Mouse (Mus musculus): ENCODE measurements around the gene Qser1.

The Qser1 gene

GRCm38 (mm10) chr2:104817555-104818330 is 1.2 kb upstream of the Qser1 start:
- peak; percentile 48 for DNase-seq (ENCODE audit: low read depth)

- DNase-seq (ENCODE audit: low read depth) = peak; percentile 82
Observed at GRCm38 (mm10) chr2:104816866-104817439, 393 bp upstream of the Qser1 start.

GRCm38 (mm10) chr2:104815561-104816370 is 794 bp downstream of the Qser1 start:
- peak; percentile 53 for DNase-seq (ENCODE audit: low read depth)

- no peak for DNase-seq (ENCODE audit: low read depth)
Observed at GRCm38 (mm10) chr2:104814181-104814951, 2.2 kb downstream of the Qser1 start.

- DNase-seq (ENCODE audit: low read depth) = no peak
Observed at GRCm38 (mm10) chr2:104805435-104805834, 11.1 kb downstream of the Qser1 start.

- peak; percentile 48 for DNase-seq (ENCODE audit: low read depth)
Observed at GRCm38 (mm10) chr2:104774763-104775162, 41.8 kb downstream of the Qser1 start.

- DNase-seq (ENCODE audit: low read depth) = no peak
Observed at GRCm38 (mm10) chr2:104768697-104769096, 47.9 kb downstream of the Qser1 start.

- DNase-seq (ENCODE audit: low read depth) = no peak
Observed at GRCm38 (mm10) chr2:104764018-104764417, 52.5 kb downstream of the Qser1 start.

GRCm38 (mm10) chr2:104763134-104763703 is 53.3 kb downstream of the Qser1 start:
- peak; percentile 34 for DNase-seq (ENCODE audit: low read depth)

- DNase-seq (ENCODE audit: low read depth) = peak; percentile 17
Observed at GRCm38 (mm10) chr2:104750611-104751010, 65.9 kb downstream of the Qser1 start.

GRCm38 (mm10) chr2:104748652-104749183 is 67.8 kb downstream of the Qser1 start:
- DNase-seq (ENCODE audit: low read depth) = no peak

GRCm38 (mm10) chr2:104746251-104746650 is 70.3 kb downstream of the Qser1 start:
- DNase-seq (ENCODE audit: low read depth) = no peak

GRCm38 (mm10) chr2:104743971-104744370 is 72.6 kb downstream of the Qser1 start:
- no peak for DNase-seq (ENCODE audit: low read depth)

GRCm38 (mm10) chr2:104743160-104743559 is 73.4 kb downstream of the Qser1 start:
- no peak for DNase-seq (ENCODE audit: low read depth)

GRCm38 (mm10) chr2:104742741-104743064 is 73.9 kb downstream of the Qser1 start, which contains the start of gene Depdc7:
Gene Depdc7, minus strand, starts transcription at chr2:104742878.
- DNase-seq (ENCODE audit: low read depth) = peak; percentile 35

GRCm38 (mm10) chr2:104741896-104742740 is 74.4 kb downstream of the Qser1 start:
- no peak for DNase-seq (ENCODE audit: low read depth)

GRCm38 (mm10) chr2:104741015-104741758 is 75.4 kb downstream of the Qser1 start:
- DNase-seq (ENCODE audit: low read depth) = no peak

- DNase-seq (ENCODE audit: low read depth) = no peak
Observed at GRCm38 (mm10) chr2:104740248-104740949, 76.2 kb downstream of the Qser1 start.

GRCm38 (mm10) chr2:104739691-104740090 is 76.9 kb downstream of the Qser1 start:
- DNase-seq (ENCODE audit: low read depth) = no peak
